Mouse (Mus musculus) forebrain, embryonic 14.5 days (tissue): Measurements from ENCODE around the gene Fgd4. TPM values are rescaled to one million over a fixed set of nuclear protein-coding genes. Genes with fewer than 3 reads are reported as not detected.
"Not testable (repeated sequence)": the region's sequence is repeated elsewhere in the genome, so short reads cannot be mapped to it uniquely, and the experiment has no call there.

Experiments
- ATAC-seq: fragments of 200-750 bp; cut with Nextera tagmentation; 2 replicates; pipeline ENCODE4 v1.8.0; 2017; ENCODE audit warnings: mild to moderate bottlenecking, moderate library complexity
- DNase-seq: peaks from one replicate; pipeline ENCODE4 v3.0.0-alpha.2; 2015; ENCODE audit warnings: low spot score
- H3K27ac ChIP-seq: fragments of 300-500 bp; sonication (generic); 2 replicates; pipeline ENCODE4 v1.5.1; 2014; ENCODE audit warnings: low read depth, mild to moderate bottlenecking, control low read depth, low read length, moderate library complexity
- H3K27me3 ChIP-seq: fragments of 300-500 bp; sonication (generic); replicated peaks from 2 replicates; pipeline ENCODE4 v1.6.1; 2014; ENCODE audit warnings: low read length, control low read depth, mixed read lengths; ENCODE audit not compliant: control insufficient read depth, insufficient read depth
- H3K36me3 ChIP-seq: fragments of 300-500 bp; sonication (generic); 2 replicates; pipeline ENCODE4 v1.6.1; 2014; ENCODE audit warnings: low read length, control low read depth; ENCODE audit not compliant: control insufficient read depth, insufficient read depth
- H3K4me1 ChIP-seq: fragments of 300-500 bp; sonication (generic); 2 replicates; pipeline ENCODE4 v1.6.1; 2014; ENCODE audit warnings: antibody characterized with exemption, low read length, control low read depth; ENCODE audit not compliant: control insufficient read depth, insufficient read depth
- H3K4me2 ChIP-seq: fragments of 300-500 bp; sonication (generic); 2 replicates; pipeline ENCODE4 v1.6.1; 2014; ENCODE audit warnings: mild to moderate bottlenecking, control low read depth, low read length
- H3K4me3 ChIP-seq: fragments of 300-500 bp; sonication (generic); 2 replicates; pipeline ENCODE4 v1.5.1; 2014; ENCODE audit warnings: low read depth, low read length, control low read depth
- H3K9ac ChIP-seq: fragments of 300-500 bp; sonication (generic); 2 replicates; pipeline ENCODE4 v1.6.1; 2014; ENCODE audit warnings: mild to moderate bottlenecking, low read length, control low read depth, moderate library complexity
- H3K9me3 ChIP-seq: fragments of 300-500 bp; sonication (generic); replicated peaks from 2 replicates; pipeline ENCODE4 v1.6.1; 2016; ENCODE audit warnings: low read length, control low read depth, mixed read lengths; ENCODE audit not compliant: control insufficient read depth
- WGBS: fragments of 180-500 bp; shearing (Covaris S2); extraction: QIAGEN DNeasy Blood & Tissue Kit; methylation state at CpG from one replicate; pipeline ENCODE4 v1.1.7; 2014; 5-methylcytosine and 5-hydroxymethylcytosine counted together
- polyA plus RNA-seq: library from polyadenylated mRNA; unstranded; fragments of >200 nt; fragmentation: Nextera tagmentation; extraction: Ambion mirVana; gene quantifications from 2 replicates; pipeline ENCODE4 v1.2.1, GENCODE M21; 2014

Fgd4 gene
- polyA plus RNA-seq, 1 experiment from 2014 or later = 23.6 TPM

GRCm38 (mm10) chr16:16526741-16527105 lies 73.6 kb downstream of the Fgd4 start:
- no peak overlapping the region for H3K4me3 ChIP-seq
- H3K27ac ChIP-seq = peak overlapping the region; percentile 41; the same call in 1 of the 2 replicates
- H3K36me3 ChIP-seq = no peaks in the 10 kb centered on the region
- peaks cover 18% of the 10 kb centered on the region for H3K4me1 ChIP-seq
- no peak overlapping the region for H3K9ac ChIP-seq
- H3K4me2 ChIP-seq = no peak overlapping the region
- 64% methylated on average over 6 of the region's 6 CpGs for WGBS
- ATAC-seq (no peak), DNase-seq (no peak)
- no peaks in the 10 kb centered on the region for H3K9me3 ChIP-seq
- no peaks in the 10 kb centered on the region for H3K27me3 ChIP-seq

- H3K36me3 ChIP-seq = no peaks in the 10 kb centered on the region
- H3K27me3 ChIP-seq = no peaks in the 10 kb centered on the region
- H3K4me3 ChIP-seq = no peak overlapping the region
- peak overlapping the region; percentile 41; the same call in 1 of the 2 replicates for H3K27ac ChIP-seq
- DNase-seq (no peak), ATAC-seq (no peak)
- WGBS = 63% methylated on average over 6 of the region's 6 CpGs
- peaks cover 18% of the 10 kb centered on the region for H3K4me1 ChIP-seq
- H3K4me2 ChIP-seq = no peak overlapping the region
- H3K9ac ChIP-seq = no peak overlapping the region
- no peaks in the 10 kb centered on the region for H3K9me3 ChIP-seq
Measured at GRCm38 (mm10) chr16:16526097-16526740, 74.1 kb downstream of the Fgd4 start.

DNA sequence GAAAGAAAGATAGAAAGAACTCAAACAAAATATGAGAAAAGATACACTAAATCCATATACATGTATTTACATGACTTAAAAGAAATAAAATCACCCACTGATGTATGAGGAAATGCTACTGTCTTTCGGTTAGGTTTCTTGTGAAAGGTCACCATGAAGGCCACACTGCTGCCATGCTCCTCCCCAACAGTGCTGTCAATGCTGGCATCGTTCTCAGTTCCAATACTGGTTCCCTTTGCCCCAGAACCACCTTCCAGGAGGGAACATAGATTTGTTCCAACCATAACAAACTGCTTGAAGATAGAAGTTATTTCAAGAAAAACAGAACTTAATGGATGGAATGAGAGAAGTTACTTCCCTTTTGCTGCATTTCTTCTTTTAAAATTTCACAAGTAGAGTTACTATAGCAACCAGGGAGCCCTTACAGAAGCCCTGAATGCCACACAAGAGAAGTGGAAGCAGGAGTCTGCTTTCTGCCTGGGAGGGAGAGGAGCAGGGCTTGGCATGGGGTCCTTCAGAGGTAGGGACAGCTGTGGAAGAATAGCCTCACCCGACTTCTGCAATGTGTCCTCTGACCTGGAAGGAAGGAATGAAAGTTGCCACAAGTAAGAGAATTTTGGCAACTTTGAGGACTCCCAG lies 75.0 kb downstream of the Fgd4 start:
- H3K4me1 ChIP-seq = peaks cover 18% of the 10 kb centered on the region
- H3K9ac ChIP-seq = no peak overlapping the region
- no peaks in the 10 kb centered on the region for H3K27me3 ChIP-seq
- H3K4me3 ChIP-seq = no peak overlapping the region
- no peaks in the 10 kb centered on the region for H3K9me3 ChIP-seq
- no peaks in the 10 kb centered on the region for H3K36me3 ChIP-seq
- no peak overlapping the region for H3K27ac ChIP-seq
- DNase-seq (no peak), ATAC-seq (no peak)
- no peak overlapping the region for H3K4me2 ChIP-seq
- WGBS = 65% methylated on average over 3 of the region's 3 CpGs

- Histone ChIP-seq H3K27me3 (no peaks in the 10 kb centered on the region), H3K9ac (no peak overlapping the region), H3K36me3 (no peaks in the 10 kb centered on the region), H3K4me2 (no peak overlapping the region), H3K4me1 (peaks cover 18% of the 10 kb centered on the region), H3K27ac (no peak overlapping the region), H3K4me3 (no peak overlapping the region), H3K9me3 (no peaks in the 10 kb centered on the region)
- ATAC-seq (no peak), DNase-seq (no peak)
- 89% methylated on average over 2 of the region's 2 CpGs for WGBS
Measured at GRCm38 (mm10) chr16:16523632-16524031, 76.7 kb downstream of the Fgd4 start.

- WGBS = 69% methylated on average over 2 of the region's 2 CpGs
- H3K4me3 ChIP-seq, DNase-seq, H3K27me3 ChIP-seq, H3K9ac ChIP-seq, H3K36me3 ChIP-seq, H3K9me3 ChIP-seq, H3K27ac ChIP-seq, H3K4me2 ChIP-seq, ATAC-seq: not testable (repeated sequence)
- peaks cover 18% of the 10 kb centered on the region for H3K4me1 ChIP-seq
Measured at GRCm38 (mm10) chr16:16522869-16523268, 77.5 kb downstream of the Fgd4 start.

GRCm38 (mm10) chr16:16501491-16501890 lies 98.9 kb downstream of the Fgd4 start:
- 97% methylated on average over 3 of the region's 3 CpGs for WGBS
- Histone ChIP-seq H3K4me2 (no peak overlapping the region), H3K36me3 (peaks cover 17% of the 10 kb centered on the region), H3K4me1 (no peaks in the 10 kb centered on the region), H3K9me3 (no peaks in the 10 kb centered on the region), H3K9ac (no peak overlapping the region), H3K27me3 (no peaks in the 10 kb centered on the region), H3K27ac (no peak overlapping the region), H3K4me3 (no peak overlapping the region)
- ATAC-seq (no peak), DNase-seq (no peak)

- Histone ChIP-seq H3K4me2 (no peak overlapping the region), H3K9ac (no peak overlapping the region), H3K27ac (no peak overlapping the region), H3K4me1 (no peaks in the 10 kb centered on the region), H3K27me3 (no peaks in the 10 kb centered on the region), H3K9me3 (no peaks in the 10 kb centered on the region), H3K4me3 (no peak overlapping the region), H3K36me3 (peaks cover 17% of the 10 kb centered on the region)
- no peak for ATAC-seq
- no peak for DNase-seq
- 96% methylated on average over 2 of the region's 2 CpGs for WGBS
Measured at GRCm38 (mm10) chr16:16500926-16501325, 99.4 kb downstream of the Fgd4 start.

- Histone ChIP-seq H3K4me3 (no peak overlapping the region), H3K36me3 (peaks cover 14% of the 10 kb centered on the region), H3K4me1 (no peaks in the 10 kb centered on the region), H3K9me3 (no peaks in the 10 kb centered on the region), H3K9ac (no peak overlapping the region), H3K27me3 (no peaks in the 10 kb centered on the region), H3K4me2 (no peak overlapping the region), H3K27ac (no peak overlapping the region)
- DNase-seq = peak; percentile 31
- ATAC-seq = no peak
Measured at GRCm38 (mm10) chr16:16498798-16499197, 101.6 kb downstream of the Fgd4 start.

DNA sequence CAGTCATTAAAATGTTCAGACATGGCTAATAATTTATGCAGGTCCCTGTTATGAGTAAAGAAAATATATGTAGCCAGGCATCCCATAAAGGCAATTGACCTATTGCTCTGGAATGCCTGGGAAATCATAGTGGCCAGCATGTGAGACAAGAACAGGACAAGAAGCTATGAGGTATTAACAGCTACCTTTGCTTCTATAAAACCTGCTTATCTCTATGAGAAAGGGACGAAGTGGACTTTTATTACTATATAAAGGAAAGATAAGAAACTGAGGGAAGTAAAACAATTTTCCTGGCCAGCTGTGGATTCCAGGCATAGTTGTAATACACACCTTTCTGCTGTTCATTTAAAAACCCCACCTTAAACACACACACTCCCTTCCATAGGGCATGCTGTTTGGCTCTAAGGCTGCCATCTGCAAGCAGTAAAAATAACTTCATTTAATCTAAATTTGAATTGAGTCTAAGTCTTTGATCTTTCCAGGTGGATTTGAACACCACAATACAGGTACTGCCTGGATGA lies 114.8 kb downstream of the Fgd4 start:
- no peak overlapping the region for H3K9ac ChIP-seq
- peaks cover 20% of the 10 kb centered on the region for H3K36me3 ChIP-seq
- 97% methylated on average over 1 of the region's 1 CpGs for WGBS
- H3K27me3 ChIP-seq = no peaks in the 10 kb centered on the region
- DNase-seq (no peak), ATAC-seq (no peak)
- no peak overlapping the region for H3K4me3 ChIP-seq
- H3K9me3 ChIP-seq = no peaks in the 10 kb centered on the region
- no peak overlapping the region for H3K27ac ChIP-seq
- no peak overlapping the region for H3K4me2 ChIP-seq
- no peaks in the 10 kb centered on the region for H3K4me1 ChIP-seq
